Mouse (Mus musculus): ENCODE data around the gene Map1lc3b. TPM values are rescaled to one million over a fixed set of nuclear protein-coding genes. Genes with fewer than 3 reads are reported as not detected.

Gene Map1lc3b
- polyA plus RNA-seq, 1 experiment, result 128 TPM

Other genes with a start within 250 kb of the Map1lc3b start
- gene 1700018B08Rik, start 46.0 kb upstream of the Map1lc3b start, polyA plus RNA-seq (2012; rRNA removed), result not detected in 2 replicates
- 70.9 and 77.2 TPM in 2 replicates for gene Fbxo31, start 11.6 kb upstream of the Map1lc3b start, polyA plus RNA-seq (2012; rRNA removed)
- 51.8 and 59.3 TPM in 2 replicates for gene Zcchc14, start 62.5 kb downstream of the Map1lc3b start, polyA plus RNA-seq (2012; rRNA removed)
- 138 and 159 TPM in 2 replicates for gene Jph3, start 139.3 kb downstream of the Map1lc3b start, polyA plus RNA-seq (2012; rRNA removed)
- gene Klhdc4, start 239.2 kb downstream of the Map1lc3b start, polyA plus RNA-seq (2012; rRNA removed), result 44.5 and 50.3 TPM in 2 replicates